Mouse (Mus musculus) regulatory T cell (primary cell): ENCODE measurements around the gene Rflnb.
"Not testable (repeated sequence)": the region's sequence is repeated elsewhere in the genome, so short reads cannot be mapped to it uniquely, and the experiment has no call there.

ENCODE experiments used
- in situ Hi-C: fragments of 300-600 bp; cut with MboI, MseI; formaldehyde crosslinking; loops from one replicate; pipeline ENCODE4 v1.15.1; 2025; ENCODE audit warnings: high pct_unique_total_duplicates

The Rflnb gene

GRCm38 (mm10) chr11:76037581-76038294 is 10.2 kb upstream of the Rflnb start:
- in situ Hi-C loops = loop anchor here (10.0 kb wide), 1 partner anchor 1827 kb away; no protein-coding TSS in a partner anchor

DNA sequence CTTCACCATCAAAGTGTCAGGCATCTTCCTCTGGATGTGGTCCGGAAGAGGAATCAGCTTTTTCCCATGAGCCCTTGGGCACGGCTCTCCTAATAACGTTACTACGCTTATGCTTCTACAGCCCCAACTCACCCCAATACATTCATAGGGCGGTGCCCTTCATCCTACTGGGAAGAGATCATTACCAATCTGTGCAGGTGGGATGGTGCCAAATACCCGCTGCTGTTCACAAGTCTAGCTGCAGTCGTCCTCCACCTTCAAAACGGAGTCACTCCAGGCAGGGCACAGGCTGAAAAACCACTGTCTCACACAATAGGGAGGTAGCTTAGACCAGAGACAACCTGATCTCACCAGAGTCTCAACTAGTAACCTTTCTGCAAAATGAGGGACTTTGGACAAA is 7.6 kb upstream of the Rflnb start:
- in situ Hi-C loops = loop anchor here (10.0 kb wide), 1 partner anchor 1830 kb away; no protein-coding TSS in a partner anchor

DNA sequence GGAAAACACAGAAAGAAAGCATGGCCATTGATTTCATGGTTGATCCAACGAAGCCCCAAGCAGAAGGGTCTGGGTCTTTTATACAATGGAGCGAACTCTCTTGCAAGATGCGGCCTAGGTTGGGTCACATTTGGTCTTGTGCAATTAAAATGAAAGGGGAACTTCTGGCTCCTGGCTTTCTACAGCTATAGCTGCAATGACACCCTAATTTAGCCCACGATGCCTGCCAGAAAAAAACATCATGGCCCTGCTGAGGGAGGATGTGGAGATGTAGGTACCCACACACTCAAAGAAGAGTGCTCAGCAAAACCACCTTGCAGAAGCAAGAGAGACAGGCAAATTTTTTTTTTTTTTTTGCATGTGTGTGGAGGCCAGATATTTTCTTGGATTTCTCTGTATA is 6.3 kb upstream of the Rflnb start:
- in situ Hi-C loops = loop anchor here (10.0 kb wide), 1 partner anchor 1831 kb away; no protein-coding TSS in a partner anchor

DNA sequence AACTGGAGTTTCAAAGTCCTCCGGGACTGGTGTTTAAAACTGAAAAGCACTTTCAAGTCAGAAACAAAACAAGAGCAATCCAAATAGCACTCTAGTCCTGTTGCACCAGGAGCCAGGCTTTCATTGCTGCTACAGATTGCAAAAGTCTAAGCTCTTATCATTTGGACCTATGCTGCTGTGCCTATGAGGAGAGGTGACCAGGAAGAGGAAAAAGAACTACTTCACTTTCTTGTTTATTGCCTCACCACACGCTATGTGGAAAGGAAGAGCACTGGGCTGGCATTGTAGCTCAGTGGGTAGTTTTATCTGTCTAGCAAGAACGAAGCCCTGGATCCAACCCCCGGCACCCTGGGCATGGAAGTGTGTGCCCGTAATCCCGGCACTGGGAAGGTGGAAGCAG is 5.8 kb upstream of the Rflnb start:
- in situ Hi-C loops = loop anchor here (10.0 kb wide), 1 partner anchor 1831 kb away; no protein-coding TSS in a partner anchor

GRCm38 (mm10) chr11:76028072-76028465 is 487 bp upstream of the Rflnb start:
- in situ Hi-C loops = no loop called here

- in situ Hi-C loops = no loop called here
These were observed 949 bp downstream of the Rflnb start for GRCm38 (mm10) chr11:76026527-76027138.

GRCm38 (mm10) chr11:76025080-76025583 is 2.5 kb downstream of the Rflnb start:
- in situ Hi-C loops = no loop called here

DNA sequence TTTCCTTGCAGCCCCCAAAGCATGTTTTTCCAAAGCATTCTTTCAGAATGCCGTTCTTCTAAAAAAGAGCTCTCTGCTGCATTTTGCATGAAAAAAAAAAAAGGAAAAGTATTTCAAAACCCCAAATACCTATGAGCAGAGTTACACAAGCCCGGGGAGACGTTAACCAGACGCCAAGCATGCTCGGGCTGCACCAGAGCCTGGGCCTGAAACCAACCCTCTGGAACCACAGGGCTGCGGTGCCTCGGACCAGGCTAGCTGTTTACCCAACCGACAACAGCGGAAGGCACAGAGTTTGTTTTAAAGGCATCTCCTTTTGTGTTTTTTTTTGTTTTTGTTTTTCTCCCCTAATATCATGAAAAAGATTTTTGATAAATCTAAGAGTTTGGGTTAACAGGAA is 6.7 kb downstream of the Rflnb start:
- in situ Hi-C loops = no loop called here

- in situ Hi-C loops = no loop called here
These were observed 7.7 kb downstream of the Rflnb start for GRCm38 (mm10) chr11:76019879-76020278.

- in situ Hi-C loops = no loop called here
These were observed 11.8 kb downstream of the Rflnb start for GRCm38 (mm10) chr11:76015814-76016213.

GRCm38 (mm10) chr11:76015251-76015650 is 12.3 kb downstream of the Rflnb start:
- in situ Hi-C loops = no loop called here

GRCm38 (mm10) chr11:76010838-76011624 is 16.6 kb downstream of the Rflnb start:
- in situ Hi-C loops = no loop called here

GRCm38 (mm10) chr11:76009101-76009500 is 18.5 kb downstream of the Rflnb start:
- in situ Hi-C loops = no loop called here

DNA sequence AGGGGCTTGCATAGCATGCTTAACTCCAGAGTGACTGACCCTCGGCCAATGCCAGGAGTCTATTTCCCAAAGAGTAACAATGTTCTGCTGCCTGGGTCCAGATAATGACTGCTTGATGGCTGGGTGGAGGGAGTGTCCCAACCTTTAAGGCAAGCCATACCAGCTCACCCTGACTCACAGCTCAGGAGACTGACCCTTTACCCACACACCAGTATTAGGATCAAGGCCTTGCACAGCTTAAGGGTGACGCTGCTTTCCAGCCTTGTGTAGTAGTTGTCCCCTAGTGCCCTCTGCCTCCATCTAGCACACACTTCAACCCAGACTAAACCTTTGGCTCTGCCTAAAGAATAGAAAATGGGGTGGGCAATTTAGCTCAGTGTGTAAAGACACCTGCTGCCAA is 19.4 kb downstream of the Rflnb start:
- in situ Hi-C loops = no loop called here

DNA sequence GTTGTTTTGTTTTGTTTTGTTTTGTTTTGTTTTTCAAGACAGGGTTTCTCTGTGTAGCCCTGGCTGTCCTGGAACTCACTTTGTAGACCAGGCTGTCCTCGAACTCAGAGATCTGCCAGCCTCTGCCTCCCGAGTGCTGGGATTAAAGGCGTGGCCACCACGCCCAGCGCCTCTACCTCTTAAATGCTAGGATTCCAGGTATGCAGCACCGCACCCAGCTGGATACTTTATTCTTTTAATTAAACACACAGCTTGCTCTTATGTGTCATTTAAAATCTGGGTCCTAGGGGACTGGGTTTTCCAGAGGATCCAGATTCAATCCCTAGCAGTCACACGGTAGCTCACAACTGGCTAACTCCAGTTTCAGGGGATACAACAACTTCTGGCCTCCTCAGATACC is 23.3 kb downstream of the Rflnb start:
- in situ Hi-C loops = not testable (repeated sequence)

DNA sequence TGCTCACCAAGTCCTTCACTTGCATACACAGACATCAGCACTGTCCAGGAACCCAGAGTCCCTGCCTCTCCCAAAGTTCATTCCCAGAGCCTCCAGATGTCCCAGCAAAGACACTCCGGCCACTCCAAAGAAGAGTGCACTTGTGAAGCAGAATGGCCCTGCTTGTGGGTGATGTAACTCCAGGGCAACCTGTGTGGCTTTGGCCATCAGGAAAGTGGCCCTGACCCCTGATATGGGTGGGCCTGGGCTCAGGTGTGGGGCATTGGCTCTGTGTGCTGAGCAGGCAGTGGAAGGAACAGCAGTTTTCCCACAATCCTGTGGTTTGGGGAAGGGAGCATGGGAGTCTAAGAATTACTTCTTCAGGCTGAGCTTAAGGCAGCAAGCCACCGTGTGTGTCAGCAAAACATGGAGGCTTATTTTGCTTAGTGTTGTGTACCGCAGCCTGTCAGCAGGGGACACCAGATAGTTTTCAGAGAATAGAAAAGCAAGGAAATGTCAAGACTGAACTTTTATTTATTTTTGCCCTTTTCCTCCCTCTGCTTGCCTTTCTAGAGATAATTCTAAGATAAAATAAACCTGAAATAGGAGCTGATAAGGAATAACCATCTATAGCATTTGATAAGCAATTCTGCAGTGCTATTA is 26.2 kb downstream of the Rflnb start:
- in situ Hi-C loops = no loop called here

GRCm38 (mm10) chr11:76000701-76001100 is 26.9 kb downstream of the Rflnb start:
- in situ Hi-C loops = no loop called here

DNA sequence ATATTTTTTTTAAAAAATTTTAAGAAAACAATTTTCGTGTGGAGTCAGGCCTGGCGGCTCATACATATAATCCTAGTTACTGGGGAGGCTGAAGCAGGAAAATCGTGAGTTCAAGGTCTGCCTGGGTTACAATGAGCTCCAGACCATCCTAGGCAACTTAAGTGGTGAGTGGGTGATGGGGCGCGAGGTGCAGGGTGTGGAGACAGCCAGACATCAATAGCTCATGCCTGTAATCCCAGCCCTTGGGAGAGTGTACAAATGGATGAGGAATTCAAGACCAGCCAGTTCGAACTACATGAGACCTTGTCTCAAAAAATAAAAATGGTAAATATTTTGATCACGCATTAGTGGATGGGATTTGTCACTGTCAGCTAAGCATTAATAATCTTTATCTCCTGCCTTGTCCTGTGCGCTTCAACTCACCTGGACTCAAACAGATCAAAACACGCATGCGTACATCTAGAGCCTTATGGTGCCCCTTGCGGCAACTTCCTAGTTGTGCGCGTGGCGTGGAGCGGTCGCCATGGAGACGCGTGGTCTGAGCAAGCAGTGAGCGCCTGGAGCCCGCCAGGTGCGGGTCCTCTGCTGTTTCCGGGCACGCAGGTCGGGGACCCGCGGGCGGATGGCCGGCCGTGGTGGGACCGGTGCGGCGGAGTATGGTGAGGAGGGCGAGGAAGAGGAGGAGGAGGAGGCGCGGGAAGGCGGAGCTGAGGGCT is 28.0 kb downstream of the Rflnb start, which contains the start of gene 1700016K19Rik:
TSS of gene 1700016K19Rik (plus strand) at position 473 of the 716 bp plus-strand sequence.
- in situ Hi-C loops = no loop called here

- in situ Hi-C loops = no loop called here
These were observed 33.2 kb downstream of the Rflnb start for GRCm38 (mm10) chr11:75994357-75994756.

- in situ Hi-C loops = no loop called here
These were observed 35.1 kb downstream of the Rflnb start for GRCm38 (mm10) chr11:75992481-75992880.

DNA sequence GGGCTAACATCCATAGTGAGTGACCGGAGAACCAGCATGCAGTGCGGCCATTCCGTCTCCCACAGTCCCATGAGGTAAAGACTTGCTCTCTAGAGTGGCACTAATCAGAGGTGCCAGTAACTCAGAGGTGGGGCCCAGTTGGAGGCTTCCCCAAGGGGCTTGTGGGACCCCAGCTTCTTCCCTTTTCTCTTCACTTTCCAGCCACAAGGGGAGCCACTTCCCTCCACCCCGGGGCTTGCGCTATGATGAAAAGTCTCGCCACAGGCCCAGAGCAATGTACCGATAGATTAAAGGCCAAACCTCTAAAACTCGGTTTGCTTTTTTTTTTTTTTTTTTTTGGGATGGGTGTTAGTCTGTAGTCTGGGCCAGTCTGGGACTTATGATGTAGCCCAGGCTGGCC is 35.7 kb downstream of the Rflnb start:
- in situ Hi-C loops = no loop called here
